Mouse (Mus musculus) cerebellum, adult 11-12 months (tissue): ENCODE data around the gene Cacnb3.

ENCODE experiments used
- DNase-seq: peaks from one replicate; pipeline ENCODE4 v3.0.0; 2022

Cacnb3 gene

GRCm38 (mm10) chr15:98610131-98610633 is 20.5 kb upstream of the Cacnb3 start:
- no peak for DNase-seq

- no peak for DNase-seq
These were observed 18.4 kb upstream of the Cacnb3 start for GRCm38 (mm10) chr15:98612229-98612628.

- DNase-seq = no peak
These were observed 16.1 kb upstream of the Cacnb3 start for GRCm38 (mm10) chr15:98614551-98614950.

DNA sequence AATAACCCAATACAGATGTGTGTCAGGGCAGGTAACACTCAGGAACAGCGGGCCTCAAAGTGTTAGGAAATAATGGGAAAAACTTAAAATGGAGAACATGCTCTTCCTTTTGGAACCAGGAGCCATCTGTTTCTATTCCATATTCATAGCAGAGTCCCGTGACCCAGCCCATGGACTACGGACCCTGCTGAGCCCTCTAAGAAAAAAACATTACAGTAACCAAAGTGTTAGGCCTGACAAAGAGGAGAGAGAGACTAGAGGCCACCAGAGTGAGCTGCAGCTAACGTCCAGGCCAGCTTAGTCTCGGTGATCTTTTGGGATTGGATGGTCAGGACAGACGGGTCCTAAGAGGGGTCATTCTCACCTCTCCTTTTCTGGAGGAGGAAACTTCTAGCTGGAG is 15.7 kb upstream of the Cacnb3 start:
- no peak for DNase-seq

- no peak for DNase-seq
These were observed 14.9 kb upstream of the Cacnb3 start for GRCm38 (mm10) chr15:98615751-98616150.

- DNase-seq = no peak
These were observed 14.1 kb upstream of the Cacnb3 start for GRCm38 (mm10) chr15:98616362-98617175.

DNA sequence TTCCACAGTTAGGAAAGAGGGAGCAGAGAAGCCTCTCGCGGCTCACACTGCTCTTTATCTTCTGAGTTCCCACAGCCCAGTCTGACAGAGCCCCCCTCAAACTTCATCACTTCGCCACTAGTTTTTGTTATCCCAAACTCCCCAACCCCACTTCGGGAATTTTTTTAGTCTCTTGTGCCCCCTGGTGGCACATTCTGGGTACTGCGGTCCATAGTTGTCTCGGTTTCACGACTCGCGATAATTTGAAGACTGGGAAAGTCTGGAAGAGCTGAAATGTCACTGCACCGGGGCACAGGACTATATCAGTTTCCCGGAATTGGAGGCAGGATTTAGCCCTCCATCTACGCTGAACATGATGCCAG is 13.5 kb upstream of the Cacnb3 start:
- peak; percentile 54 for DNase-seq

DNA sequence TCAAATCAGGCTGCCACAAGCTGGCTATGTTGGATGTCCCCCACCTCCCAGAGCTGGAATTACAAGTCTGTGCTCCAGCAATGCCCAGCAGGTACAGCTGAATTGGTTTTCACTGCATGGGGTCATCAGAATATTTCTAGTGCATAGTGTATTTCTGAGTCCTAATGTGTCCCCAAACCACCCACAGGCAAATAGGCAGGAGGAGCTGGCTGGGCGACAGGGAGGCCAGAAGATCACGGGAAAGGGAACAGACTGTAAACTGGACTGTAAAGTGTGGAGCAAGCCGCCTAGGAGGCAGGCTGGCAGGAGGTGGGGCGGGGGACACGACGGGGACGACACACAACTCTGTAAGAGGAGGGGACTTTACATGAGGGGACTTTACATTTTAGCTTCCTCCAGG is 8.4 kb upstream of the Cacnb3 start:
- no peak for DNase-seq

DNA sequence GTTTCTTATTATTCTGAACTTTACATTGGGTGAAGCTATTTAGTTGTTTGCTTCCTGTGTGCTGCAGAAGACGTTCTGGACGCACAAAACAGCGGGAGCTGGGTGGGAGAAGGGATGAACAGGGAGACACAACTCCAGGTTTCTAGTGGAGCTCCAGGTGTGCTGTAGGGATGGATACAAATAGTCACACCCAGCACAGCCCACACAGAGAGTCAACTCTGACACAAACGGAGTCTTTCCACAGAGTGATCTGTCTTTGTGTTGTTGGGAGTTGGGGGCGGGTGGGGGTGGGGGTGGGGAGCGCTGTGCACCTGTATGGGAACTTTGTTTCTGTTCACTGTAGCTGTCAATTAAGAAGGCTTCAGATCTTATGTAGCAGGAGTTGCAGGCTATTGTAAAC is 7.9 kb upstream of the Cacnb3 start:
- no peak for DNase-seq

- DNase-seq = no peak
These were observed 7.2 kb upstream of the Cacnb3 start for GRCm38 (mm10) chr15:98623361-98623821.

DNA sequence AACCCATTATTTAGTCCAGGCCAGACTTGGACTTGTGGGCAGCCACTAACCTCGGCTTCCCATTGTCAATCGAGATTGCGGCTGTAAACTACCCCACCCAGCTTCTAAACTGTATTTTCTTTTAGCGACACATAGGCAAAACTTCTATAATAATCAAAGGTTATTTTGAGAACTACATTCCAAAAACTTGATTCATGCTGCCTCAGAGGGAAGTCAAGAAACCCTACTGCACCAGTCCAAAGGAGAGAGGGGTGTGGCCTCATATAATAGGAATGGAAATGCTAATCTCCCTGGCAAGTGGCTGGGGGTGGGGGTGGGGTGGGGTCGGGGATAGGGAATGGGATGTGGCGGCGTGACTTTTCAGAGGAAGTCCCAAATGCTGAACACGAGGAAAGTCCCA is 4.6 kb upstream of the Cacnb3 start:
- DNase-seq = no peak

DNA sequence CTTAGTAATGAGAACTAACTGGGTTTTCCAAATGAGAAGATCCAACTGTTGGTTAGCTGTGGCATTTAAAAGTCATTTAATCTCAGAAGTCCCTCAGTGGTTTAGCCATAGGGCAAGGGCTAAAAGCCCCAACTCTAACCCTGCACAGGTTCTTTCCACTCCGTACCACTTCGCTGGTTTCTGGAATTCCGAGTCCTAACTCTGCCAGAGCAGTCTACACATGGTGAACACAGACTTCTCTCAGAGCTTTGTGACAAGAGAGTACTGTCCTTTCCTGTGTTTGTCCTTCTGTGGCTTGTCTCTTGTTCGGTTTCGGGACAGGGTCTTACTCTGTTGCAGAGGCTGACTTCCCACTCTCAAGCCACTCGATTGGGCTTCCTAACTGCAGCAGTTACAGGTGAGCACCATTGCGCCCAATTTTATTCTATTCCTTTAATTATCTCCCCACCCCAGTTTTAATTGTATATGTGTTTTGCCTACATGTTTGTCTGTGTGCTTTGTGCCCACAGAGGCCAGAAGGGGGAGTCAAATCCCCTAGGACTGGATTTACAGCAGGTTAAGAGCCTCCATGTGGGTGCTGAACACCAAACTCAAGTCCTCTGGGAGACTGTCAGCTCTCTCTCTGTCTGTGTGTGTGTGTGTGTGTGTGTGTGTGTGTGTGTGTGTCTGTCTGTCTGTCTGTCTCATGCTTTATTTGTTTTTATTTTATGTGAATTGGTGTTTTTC is 4.0 kb upstream of the Cacnb3 start:
- no peak for DNase-seq

GRCm38 (mm10) chr15:98628589-98629254 is 1.9 kb upstream of the Cacnb3 start:
- DNase-seq = no peak

GRCm38 (mm10) chr15:98629464-98629863 is 1.2 kb upstream of the Cacnb3 start:
- no peak for DNase-seq

- peak; percentile 71 for DNase-seq
These were observed 853 bp downstream of the Cacnb3 start for GRCm38 (mm10) chr15:98631493-98631892.

DNA sequence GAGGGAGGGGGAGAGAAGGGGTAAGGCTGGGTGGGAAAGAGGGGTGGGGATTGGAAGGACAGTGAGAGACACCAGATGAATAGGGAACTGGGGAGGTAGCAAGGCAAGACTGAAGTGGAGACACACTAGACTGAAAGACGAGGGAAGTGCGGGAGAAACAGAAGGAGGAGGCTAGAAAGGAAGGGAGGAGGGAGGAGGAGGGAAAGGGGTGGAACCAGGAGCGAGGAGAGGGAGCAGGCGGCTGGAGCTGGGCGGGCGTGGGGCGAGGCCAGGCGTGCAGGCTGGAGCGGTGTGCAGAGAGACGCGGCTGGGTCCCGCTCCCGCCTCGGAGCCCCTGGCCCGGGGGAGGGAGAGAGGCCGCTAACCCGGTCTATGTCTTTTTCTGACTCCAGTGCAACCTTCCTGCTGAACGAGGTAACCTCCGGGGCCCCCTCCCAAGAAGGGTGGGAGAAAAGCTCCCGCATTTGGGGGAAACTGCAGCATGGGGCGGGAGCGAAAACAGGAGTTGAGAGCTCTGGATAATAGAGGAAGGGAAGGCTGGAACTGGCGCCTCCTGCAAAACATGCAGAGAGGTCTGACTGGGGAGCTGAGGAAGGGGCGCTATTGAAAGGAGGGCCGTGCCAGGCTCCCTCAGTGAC is 1.6 kb downstream of the Cacnb3 start:
- DNase-seq = peak; percentile 57

DNA sequence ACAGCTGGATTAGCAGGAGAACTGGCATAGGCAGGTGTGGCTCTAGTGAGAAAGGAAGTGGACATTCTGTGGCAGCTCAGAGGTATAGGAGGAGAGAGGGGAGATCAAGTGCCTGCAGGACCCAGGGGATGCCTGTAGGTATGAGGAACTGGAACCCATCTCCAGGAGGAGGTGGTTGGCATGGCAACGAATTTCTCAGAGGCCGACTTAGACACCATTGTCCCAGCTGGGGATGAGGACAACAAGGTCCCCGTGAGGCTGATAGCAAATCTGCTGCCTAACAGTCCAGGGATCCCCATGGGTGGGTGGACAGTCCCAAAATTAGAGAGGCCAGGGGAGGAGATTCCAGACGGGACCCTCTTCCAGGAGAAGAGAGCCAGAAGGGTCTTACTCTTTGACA is 2.3 kb downstream of the Cacnb3 start:
- no peak for DNase-seq

DNA sequence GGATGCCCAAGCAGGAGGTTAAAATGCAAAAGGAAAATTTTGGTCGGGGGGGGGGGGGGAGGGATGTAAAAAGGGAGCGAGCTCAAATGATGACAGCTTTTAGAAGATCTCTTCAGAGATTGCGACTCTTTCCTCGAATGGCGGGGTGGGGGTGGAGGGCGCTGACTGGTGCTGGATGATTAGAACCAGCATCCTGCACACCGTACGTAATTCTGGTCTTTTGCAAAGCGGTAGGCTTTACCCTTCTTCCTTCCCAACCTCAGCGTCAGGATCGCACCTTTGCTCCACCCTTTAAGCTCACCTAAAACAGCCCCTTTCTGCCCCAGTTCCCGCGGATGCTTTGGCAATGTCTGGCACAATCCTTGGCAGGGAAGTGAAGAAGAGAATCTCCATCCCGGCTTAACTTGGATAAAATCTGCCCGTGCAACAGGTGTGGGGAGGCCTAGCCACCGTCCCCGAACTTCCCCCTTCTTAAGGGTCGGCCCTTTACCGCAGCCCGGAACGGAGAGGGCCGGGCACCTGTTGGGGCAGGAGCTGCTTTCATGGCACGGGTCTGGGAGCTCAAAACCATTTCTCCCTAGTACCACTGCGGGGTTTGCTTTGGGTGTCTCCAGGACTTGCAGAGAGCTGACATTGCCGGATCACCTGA is 3.3 kb downstream of the Cacnb3 start:
- DNase-seq = peak; percentile 53

DNA sequence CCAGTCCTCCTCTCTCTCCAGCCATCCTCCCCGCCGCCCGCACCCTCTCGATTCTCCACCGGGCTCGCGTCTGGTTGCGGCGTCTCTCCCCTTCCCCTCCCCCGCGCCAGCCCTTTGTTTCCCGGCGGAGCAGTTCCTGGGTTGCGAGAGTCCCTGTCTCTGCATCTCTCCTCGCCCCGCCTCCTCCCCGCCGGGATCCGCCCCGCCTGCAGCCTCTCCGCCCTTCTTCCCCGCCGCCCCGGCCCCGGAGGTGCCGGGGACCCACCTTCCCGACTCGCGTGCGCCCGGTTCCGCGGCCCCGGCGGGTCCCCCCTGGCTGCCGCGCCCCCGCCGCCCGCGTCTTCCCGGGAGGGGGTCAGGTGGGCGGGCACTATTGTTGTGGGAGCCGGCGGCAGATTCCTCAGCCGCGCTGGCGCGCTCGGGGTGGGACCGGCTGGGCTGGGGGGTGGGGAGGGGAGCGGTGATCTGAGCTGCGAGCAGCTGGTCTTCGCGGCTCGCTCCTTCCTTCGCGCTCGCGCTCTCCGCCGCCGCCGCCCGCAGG is 4.0 kb downstream of the Cacnb3 start:
- peak; percentile 79 for DNase-seq

DNA sequence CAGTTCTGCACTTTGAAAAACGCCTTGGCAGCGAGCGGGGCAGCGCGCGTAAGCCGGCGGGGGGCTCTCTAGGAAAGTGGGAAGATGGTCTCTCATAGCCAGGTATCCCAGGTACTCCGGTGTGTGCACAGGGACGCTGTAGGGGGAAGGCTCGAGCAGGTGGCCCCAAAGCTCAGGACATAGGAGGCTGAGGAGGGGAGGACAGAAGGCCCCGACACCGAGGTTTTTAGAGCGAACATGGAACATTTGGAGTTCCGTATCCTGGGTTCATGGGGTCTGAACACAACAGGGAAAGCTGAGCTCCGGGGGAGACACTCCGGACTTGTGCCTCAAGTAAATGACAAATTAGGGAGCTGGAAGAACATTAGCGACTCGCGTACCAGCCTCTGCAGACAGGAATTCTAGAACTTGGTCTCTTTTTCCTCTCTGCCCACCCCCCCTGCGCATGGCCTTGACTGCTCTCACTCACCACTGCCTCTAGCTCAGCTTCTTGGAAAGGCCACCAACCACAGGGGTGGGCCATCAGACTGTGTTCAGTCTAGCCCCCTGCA is 4.7 kb downstream of the Cacnb3 start:
- no peak for DNase-seq

DNA sequence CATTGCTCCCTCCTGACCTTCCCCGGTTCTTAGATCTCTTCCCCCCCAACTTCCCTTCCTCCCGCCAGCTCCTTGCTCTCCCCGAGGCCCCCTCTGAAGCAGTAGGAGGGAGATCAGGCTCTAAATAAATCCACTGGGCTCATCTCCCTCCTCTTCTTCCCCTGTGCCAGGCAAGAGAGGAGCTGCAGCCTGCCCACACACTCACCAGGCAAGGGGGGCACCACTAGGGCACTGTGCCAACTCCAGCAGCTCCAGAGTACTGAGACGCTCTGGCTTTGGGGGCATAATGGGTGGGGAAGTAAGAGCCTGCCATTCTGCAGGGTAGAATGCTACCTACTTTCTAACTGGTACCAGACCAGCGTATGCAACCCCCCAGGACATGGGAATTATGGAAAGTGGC is 5.9 kb downstream of the Cacnb3 start:
- no peak for DNase-seq

DNA sequence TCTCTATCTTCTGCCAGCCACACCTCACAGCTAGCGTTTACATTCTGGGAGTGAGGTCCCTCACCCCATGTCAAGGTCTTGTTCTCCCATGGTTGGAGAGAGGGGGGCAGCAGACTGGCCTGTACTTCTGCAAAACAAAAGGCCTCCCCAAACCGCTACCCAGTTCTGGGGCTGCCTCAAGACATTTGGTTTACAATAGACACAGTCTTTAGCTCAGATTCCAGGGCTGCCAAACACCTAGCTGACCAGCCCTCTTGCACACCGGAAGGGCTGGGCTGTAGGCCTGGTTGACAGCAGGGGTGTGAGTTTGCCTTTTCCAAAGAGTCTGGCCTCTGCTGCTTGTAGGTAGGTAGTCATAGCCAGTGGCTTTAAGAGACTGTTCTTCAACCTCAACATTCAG is 6.5 kb downstream of the Cacnb3 start:
- no peak for DNase-seq
